Mouse (Mus musculus): Measurements from ENCODE around the gene Mllt3.
A peak's percentile ranks its signal among the peaks of the same experiment; 100 is the strongest.

The Mllt3 gene

GRCm38 (mm10) chr4:88033216-88033653 is at the start of gene Mllt3:
Gene Mllt3, minus strand, starts transcription at chr4:88033364.
- peak; percentile 86 for DNase-seq (ENCODE audit: low spot score)

- DNase-seq (ENCODE audit: low spot score): no peak
These were observed 49.2 kb upstream of the Mllt3 start for GRCm38 (mm10) chr4:88082381-88082780.

GRCm38 (mm10) chr4:88081885-88082284 is 48.7 kb upstream of the Mllt3 start:
- no peak for DNase-seq (ENCODE audit: low spot score)

GRCm38 (mm10) chr4:88081417-88081816 is 48.3 kb upstream of the Mllt3 start:
- no peak for DNase-seq (ENCODE audit: low spot score)

- no peak for DNase-seq (ENCODE audit: low spot score)
These were observed 45.8 kb upstream of the Mllt3 start for GRCm38 (mm10) chr4:88078983-88079382.

GRCm38 (mm10) chr4:88075388-88075787 is 42.2 kb upstream of the Mllt3 start:
- DNase-seq (ENCODE audit: low spot score): no peak

- no peak for DNase-seq (ENCODE audit: low spot score)
These were observed 13.1 kb upstream of the Mllt3 start for GRCm38 (mm10) chr4:88046280-88046679.

GRCm38 (mm10) chr4:88045151-88045550 is 12.0 kb upstream of the Mllt3 start:
- DNase-seq (ENCODE audit: low spot score): no peak

- DNase-seq (ENCODE audit: low spot score): no peak
These were observed 2.2 kb upstream of the Mllt3 start for GRCm38 (mm10) chr4:88035361-88035760.

- no peak for DNase-seq (ENCODE audit: low spot score)
These were observed 1.4 kb upstream of the Mllt3 start for GRCm38 (mm10) chr4:88034387-88035157.

GRCm38 (mm10) chr4:88033729-88034386 is 694 bp upstream of the Mllt3 start:
- DNase-seq (ENCODE audit: low spot score): no peak

GRCm38 (mm10) chr4:88032151-88033098 is 739 bp downstream of the Mllt3 start:
- no peak for DNase-seq (ENCODE audit: low spot score)

- DNase-seq (ENCODE audit: low spot score): no peak
These were observed 1.7 kb downstream of the Mllt3 start for GRCm38 (mm10) chr4:88031211-88032150.

- DNase-seq (ENCODE audit: low spot score): no peak
These were observed 9.6 kb downstream of the Mllt3 start for GRCm38 (mm10) chr4:88023567-88023966.

GRCm38 (mm10) chr4:88022623-88023022 is 10.5 kb downstream of the Mllt3 start:
- DNase-seq (ENCODE audit: low spot score): no peak

- DNase-seq (ENCODE audit: low spot score): no peak
These were observed 12.7 kb downstream of the Mllt3 start for GRCm38 (mm10) chr4:88020421-88020820.

- DNase-seq (ENCODE audit: low spot score): no peak
These were observed 13.5 kb downstream of the Mllt3 start for GRCm38 (mm10) chr4:88019645-88020044.

- DNase-seq (ENCODE audit: low spot score): no peak
These were observed 15.5 kb downstream of the Mllt3 start for GRCm38 (mm10) chr4:88017452-88018350.

GRCm38 (mm10) chr4:88015765-88016164 is 17.4 kb downstream of the Mllt3 start:
- DNase-seq (ENCODE audit: low spot score): no peak

- no peak for DNase-seq (ENCODE audit: low spot score)
These were observed 17.9 kb downstream of the Mllt3 start for GRCm38 (mm10) chr4:88015261-88015660.

All from urinary bladder, postnatal 10 days (tissue).